Mouse (Mus musculus): ENCODE results near the gene Lrrk2. TPM values are rescaled to one million over a fixed set of nuclear protein-coding genes. Genes with fewer than 3 reads are reported as not detected.

The Lrrk2 gene
- polyA plus RNA-seq (2015; fragmentation: Nextera tagmentation; extraction: Ambion mirVana) = 8.1 and 12.5 TPM in 2 replicates

GRCm38 (mm10) chr15:91672645-91673568, at the start of gene Lrrk2:
Gene Lrrk2 (plus strand): TSS chr15:91673175.

GRCm38 (mm10) chr15:91837965-91838364, 165.0 kb downstream of the Lrrk2 start, which contains the start of gene Smgc:
Gene Smgc (plus strand): TSS chr15:91838265.

Other genes starting within 250 kb of the Lrrk2 start
- gene Slc2a13, start 99.9 kb upstream of the Lrrk2 start, polyA plus RNA-seq (2015; fragmentation: Nextera tagmentation; extraction: Ambion mirVana) = 0.39 and 0.40 TPM in 2 replicates
- gene Smgc, start 165.1 kb downstream of the Lrrk2 start, polyA plus RNA-seq (2015; fragmentation: Nextera tagmentation; extraction: Ambion mirVana) = not detected in 2 replicates

Measured in spleen, postnatal 0 days (tissue).